Comparison of ENCODE assay signal across 8 mouse cellular contexts in the genomic region with DNA sequence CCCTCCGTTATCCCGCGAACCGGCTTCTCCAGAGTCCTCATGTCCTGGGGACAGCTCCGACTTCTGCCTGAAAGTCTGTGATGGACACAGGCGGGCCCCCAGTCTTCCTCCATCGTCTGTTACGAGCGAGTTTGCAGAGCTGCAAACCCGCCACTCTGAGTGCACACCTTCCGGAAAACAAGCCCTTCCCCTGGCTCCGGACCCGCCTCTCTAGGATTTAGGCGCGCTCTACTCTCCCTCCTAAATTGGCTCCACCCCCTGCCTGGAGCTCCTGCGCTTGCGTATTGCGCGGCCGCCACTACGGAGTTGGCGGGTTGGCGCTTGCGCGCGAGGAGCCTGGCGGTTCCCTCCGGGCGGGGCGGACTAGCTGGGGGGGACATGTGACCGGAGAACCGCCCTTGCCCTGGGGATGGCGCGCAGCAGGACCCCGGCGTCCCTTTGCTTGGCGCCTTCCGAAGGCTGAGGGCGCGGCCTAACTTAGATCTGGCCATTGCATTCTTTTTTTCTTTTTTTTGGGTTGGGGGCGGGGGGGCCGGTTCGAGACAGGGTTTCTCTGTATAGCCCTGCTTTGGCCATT. TPM values are rescaled to one million over a fixed set of nuclear protein-coding genes. Genes with fewer than 3 reads are reported as not detected.
DNase-seq lines count a peak whose midpoint lies in the region; ATAC-seq lines count a peak whose summit lies in the region.

No protein-coding gene starts in this region.

- peak overlapping the region; percentile 81 for H3K4me3 ChIP-seq in hindbrain, embryonic 16.5 days (ENCODE audit: low read length)

- peak; percentile 75 for ATAC-seq in common myeloid progenitor, adult 5-6 weeks (replicated peaks; ENCODE audit: low read depth, poor library complexity, severe bottlenecking)
- peak; percentile 96 for ATAC-seq in hindbrain, embryonic 16.5 days

- H3K9me3 ChIP-seq in hindbrain, embryonic 16.5 days (ENCODE audit: control insufficient read depth, low read length): no peaks in the 10 kb centered on the region

- H3K9ac ChIP-seq in hindbrain, embryonic 16.5 days (ENCODE audit: low read depth, low read length): peak overlapping the region; percentile 74

- peak overlapping the region; percentile 95 for H3K27ac ChIP-seq in hindbrain, embryonic 16.5 days (ENCODE audit: low read depth, low read length)

- 0 out of 2 replicates have a peak, but pooled peaks cover 2% of the 10 kb centered on the region for H3K36me3 ChIP-seq in hindbrain, embryonic 16.5 days (ENCODE audit: control insufficient read depth, insufficient read depth, low read length)

- peak; percentile 98 for DNase-seq in adipocyte (ENCODE audit: low spot score)
- DNase-seq in gastrocnemius, adult 18-20 months (ENCODE audit: low spot score): peak; percentile 96
- DNase-seq in left cerebral cortex, adult 11 months (ENCODE audit: low spot score): peak; percentile 91
- DNase-seq in lung, postnatal 4 days: peak; percentile 97 to 99
- peak; percentile 98 for DNase-seq in retina, postnatal 1 day
- peak; percentile 83 for DNase-seq in urinary bladder, postnatal 10 days (ENCODE audit: low spot score)

- H3K4me1 ChIP-seq in hindbrain, embryonic 16.5 days (ENCODE audit: control insufficient read depth, insufficient read depth, low read depth, low read length): peaks cover 25% of the 10 kb centered on the region

- WGBS in hindbrain, embryonic 16.5 days: under 1% methylated on average over 42 of the region's 43 CpGs

- H3K4me2 ChIP-seq in hindbrain, embryonic 16.5 days (ENCODE audit: low read length): peak overlapping the region; percentile 98

- H3K27me3 ChIP-seq in hindbrain, embryonic 16.5 days (replicated peaks; ENCODE audit: control insufficient read depth, insufficient read depth, low read length): no peaks in the 10 kb centered on the region

RNA-seq across cellular contexts. Expression of gene Fbxo5, which starts 0.4 kb away (rescaled TPM):
- 36.2 and 48.4 TPM in 2 replicates for total RNA-seq in common myeloid progenitor, adult 5-6 weeks (2017)
- total RNA-seq in gastrocnemius, adult 18-20 months (2021): under 1 TPM; 0.21 to 0.40 TPM
- polyA plus RNA-seq in hindbrain, embryonic 16.5 days (2015; fragmentation: Nextera tagmentation; extraction: Ambion mirVana): 14.3 and 17.4 TPM in 2 replicates

RNA-seq across cellular contexts. Expression of gene Mtrf1l, which starts 17.9 kb away (rescaled TPM):
- total RNA-seq in common myeloid progenitor, adult 5-6 weeks (2017): 19.3 and 29.5 TPM in 2 replicates
- 1 to 10 TPM; 3.8 TPM for total RNA-seq in gastrocnemius, adult 18-20 months (2021)
- polyA plus RNA-seq in hindbrain, embryonic 16.5 days (2015; fragmentation: Nextera tagmentation; extraction: Ambion mirVana): 9.6 and 10.7 TPM in 2 replicates

Comparison
In these comparisons a context has a peak if more than half of its experiments do, and no peak if none do; other contexts are left out.
1. Peak in every context shown above with its lines: DNase-seq, ATAC-seq, H3K4me3 ChIP-seq and H3K27ac ChIP-seq.
2. RNA of gene Fbxo5, which starts 0.4 kb away (total RNA-seq): 36.2 to 48.4 TPM in common myeloid progenitor, adult 5-6 weeks; 0.21 to 0.40 TPM in gastrocnemius, adult 18-20 months; every median in the first group is over 10 times any median in the second.